Mouse (Mus musculus): Measurements from ENCODE around the gene Nr4a1.

DNA sequence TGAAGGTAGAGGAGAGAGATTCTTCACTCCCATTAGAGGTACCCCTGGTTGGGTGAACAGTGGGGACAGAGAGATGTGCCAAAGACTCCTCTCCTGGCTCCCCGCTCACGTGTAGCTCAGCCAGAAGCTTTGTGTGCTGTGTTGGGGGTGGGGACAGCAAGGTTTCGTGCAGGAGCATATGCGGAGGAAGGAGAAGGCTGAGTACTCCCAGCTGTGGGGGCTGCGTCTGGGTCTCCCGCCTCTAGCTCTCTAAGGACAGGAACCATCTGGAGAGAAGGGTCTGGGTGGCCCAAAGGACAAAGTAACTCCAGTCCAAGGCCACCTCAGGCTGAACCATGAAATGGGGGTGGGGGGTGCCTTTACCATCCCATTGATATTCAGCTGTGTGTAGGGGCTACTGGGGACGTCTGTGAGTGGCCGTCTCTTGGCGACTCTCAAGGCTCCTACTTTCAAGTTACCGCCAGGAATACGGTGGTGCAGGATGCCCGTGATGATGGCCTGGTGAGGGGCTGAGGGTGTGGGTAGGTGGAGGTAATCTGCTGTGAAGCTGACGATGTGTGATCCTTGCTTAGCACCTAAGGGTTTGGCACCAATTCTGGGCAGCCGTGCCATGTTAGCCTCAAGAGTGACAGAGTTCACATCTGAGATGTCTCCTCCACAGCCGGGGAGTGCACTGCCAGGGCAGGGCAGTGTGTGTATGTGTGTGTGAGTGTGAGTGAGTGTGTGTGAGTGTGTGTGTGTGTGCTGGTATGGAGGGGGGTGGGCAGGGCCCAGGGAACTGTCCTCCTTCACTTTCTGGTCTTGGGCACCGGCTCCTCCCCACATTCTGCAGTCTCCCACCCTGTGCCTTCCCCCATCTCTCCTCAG lies 40.2 kb downstream of the Nr4a1 start:
- no peak for TF ChIP-seq CTCF (IDR thresholded peaks at IDR 0.05; ENCODE audit: extremely low read depth, insufficient read depth, insufficient read length, insufficient replicate concordance)
- TF ChIP-seq POLR2A (IDR thresholded peaks at IDR 0.05; ENCODE audit: low read depth, low read length) = no peak
